Mouse (Mus musculus): ENCODE results near the gene Iffo2. TPM values are rescaled to one million over a fixed set of nuclear protein-coding genes. Genes with fewer than 3 reads are reported as not detected.

Gene Iffo2
- polyA plus RNA-seq, 1 experiment from 2014 or later, result 5.9 TPM

Small RNAs within 50 kb of the gene (microRNA-seq; reads per million reads assigned to microRNA genes)
- gene Gm25571, result not detected
- gene Mir7020, result not detected

Other genes starting within 250 kb of the Iffo2 start
- 15.3 and 16.1 TPM in 2 replicates for gene Pqlc2, start 219.8 kb upstream of the Iffo2 start, polyA plus RNA-seq (2016; fragmentation: Nextera tagmentation; extraction: Ambion mirVana)
- 146 and 150 TPM in 2 replicates for gene Akr7a5, start 219.8 kb upstream of the Iffo2 start, polyA plus RNA-seq (2016; fragmentation: Nextera tagmentation; extraction: Ambion mirVana)
- 132 and 139 TPM in 2 replicates for gene Mrto4, start 178.0 kb upstream of the Iffo2 start, polyA plus RNA-seq (2016; fragmentation: Nextera tagmentation; extraction: Ambion mirVana)
- gene Emc1, start 178.0 kb upstream of the Iffo2 start, polyA plus RNA-seq (2016; fragmentation: Nextera tagmentation; extraction: Ambion mirVana), result 29.4 and 30.5 TPM in 2 replicates
- 68.6 and 70.6 TPM in 2 replicates for gene Ubr4, start 177.9 kb upstream of the Iffo2 start, polyA plus RNA-seq (2016; fragmentation: Nextera tagmentation; extraction: Ambion mirVana)
- gene Gm21969, start 72.6 kb downstream of the Iffo2 start, polyA plus RNA-seq (2016; fragmentation: Nextera tagmentation; extraction: Ambion mirVana), result not detected in 2 replicates
- gene Aldh4a1, start 92.3 kb downstream of the Iffo2 start, polyA plus RNA-seq (2016; fragmentation: Nextera tagmentation; extraction: Ambion mirVana), result 24.3 and 25.3 TPM in 2 replicates
- gene Tas1r2, start 123.0 kb downstream of the Iffo2 start, polyA plus RNA-seq (2016; fragmentation: Nextera tagmentation; extraction: Ambion mirVana), result not detected in 2 replicates

Measured in limb, embryonic 12.5 days (tissue).